Mouse (Mus musculus): Measurements from ENCODE around the gene St3gal2. TPM values are rescaled to one million over a fixed set of nuclear protein-coding genes. Genes with fewer than 3 reads are reported as not detected.

Gene St3gal2
- 1.3 TPM for polyA plus RNA-seq (2014; fragmentation: Illumina TruSeq; extraction: RNeasy Lipid Tissue Mini Kit (QIAGEN cat#74804); ENCODE audit: low replicate concordance)

DNA sequence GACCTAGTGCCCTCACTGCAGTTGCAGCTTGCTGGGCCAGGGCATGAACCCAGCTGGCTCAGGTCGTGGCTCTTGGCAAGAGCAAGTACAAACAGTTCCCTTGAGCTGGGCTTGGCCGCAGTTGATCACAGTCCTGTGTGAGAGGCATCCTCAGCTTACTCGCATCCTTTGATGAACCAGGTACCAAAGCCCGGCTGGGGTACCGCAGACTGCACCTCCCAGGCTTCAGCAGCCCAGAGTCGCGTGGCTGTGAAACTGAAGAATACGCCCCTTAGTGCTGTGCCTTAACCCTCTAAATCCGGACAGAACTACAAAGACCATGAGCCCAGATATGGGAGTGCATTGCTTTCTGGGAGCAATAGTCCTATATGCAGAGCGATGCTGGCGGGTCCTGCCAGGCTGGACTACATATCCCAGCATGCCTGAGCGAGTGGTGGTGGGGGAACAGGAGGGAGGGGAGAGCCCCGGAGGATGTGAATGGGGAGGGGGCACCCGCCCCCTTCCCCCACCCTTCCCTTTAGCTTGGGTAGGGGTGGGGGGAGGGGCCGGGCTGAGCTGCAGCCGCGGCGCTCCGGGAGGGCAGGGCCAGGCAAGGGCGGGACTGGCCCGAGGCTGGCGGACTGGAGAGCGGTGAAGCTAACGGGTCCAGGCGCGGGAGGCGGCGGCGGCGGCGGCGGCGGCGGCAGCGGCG is at the start of gene St3gal2:
Gene St3gal2, plus strand, starts transcription at position 582 of the 691 bp plus-strand sequence.

DNA sequence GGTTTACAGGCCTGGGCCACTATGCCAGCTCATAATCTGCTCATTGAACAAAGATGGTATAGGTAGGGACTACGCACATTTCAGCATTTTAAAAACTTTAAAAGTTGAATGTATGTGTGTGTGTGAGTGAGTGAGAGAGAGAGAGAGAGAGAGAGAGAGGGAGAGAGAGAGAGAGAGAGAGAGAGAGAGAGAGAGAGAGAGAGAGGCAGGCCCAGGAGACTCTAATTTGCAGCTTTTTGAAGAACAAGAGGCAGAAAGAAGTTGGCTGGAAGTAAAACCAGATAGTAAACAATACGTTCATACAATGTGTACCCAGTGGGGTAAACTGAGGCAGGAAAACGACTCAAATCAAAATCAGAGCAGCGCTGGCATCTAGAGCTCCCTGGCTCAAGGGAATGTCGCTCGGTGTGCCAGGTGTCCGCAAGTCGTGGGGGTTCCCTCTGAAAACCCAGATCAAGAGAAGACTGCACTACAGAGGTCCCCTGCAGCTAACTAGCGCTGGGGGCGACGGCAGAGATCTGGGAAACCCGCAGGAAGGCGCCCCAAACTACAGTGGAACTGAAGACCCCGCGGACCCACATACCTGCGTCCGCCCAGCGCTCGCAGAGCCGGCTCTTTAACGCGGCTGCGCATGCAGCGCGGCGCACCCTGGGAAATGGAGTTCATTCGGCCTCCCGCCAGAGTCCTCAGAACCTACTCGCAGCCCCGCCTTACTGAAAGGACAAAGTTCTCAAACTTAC is 17.7 kb upstream of the St3gal2 start, which contains the start of gene Fuk:
Gene Fuk, minus strand, starts transcription at position 650 of the 740 bp plus-strand sequence.

DNA sequence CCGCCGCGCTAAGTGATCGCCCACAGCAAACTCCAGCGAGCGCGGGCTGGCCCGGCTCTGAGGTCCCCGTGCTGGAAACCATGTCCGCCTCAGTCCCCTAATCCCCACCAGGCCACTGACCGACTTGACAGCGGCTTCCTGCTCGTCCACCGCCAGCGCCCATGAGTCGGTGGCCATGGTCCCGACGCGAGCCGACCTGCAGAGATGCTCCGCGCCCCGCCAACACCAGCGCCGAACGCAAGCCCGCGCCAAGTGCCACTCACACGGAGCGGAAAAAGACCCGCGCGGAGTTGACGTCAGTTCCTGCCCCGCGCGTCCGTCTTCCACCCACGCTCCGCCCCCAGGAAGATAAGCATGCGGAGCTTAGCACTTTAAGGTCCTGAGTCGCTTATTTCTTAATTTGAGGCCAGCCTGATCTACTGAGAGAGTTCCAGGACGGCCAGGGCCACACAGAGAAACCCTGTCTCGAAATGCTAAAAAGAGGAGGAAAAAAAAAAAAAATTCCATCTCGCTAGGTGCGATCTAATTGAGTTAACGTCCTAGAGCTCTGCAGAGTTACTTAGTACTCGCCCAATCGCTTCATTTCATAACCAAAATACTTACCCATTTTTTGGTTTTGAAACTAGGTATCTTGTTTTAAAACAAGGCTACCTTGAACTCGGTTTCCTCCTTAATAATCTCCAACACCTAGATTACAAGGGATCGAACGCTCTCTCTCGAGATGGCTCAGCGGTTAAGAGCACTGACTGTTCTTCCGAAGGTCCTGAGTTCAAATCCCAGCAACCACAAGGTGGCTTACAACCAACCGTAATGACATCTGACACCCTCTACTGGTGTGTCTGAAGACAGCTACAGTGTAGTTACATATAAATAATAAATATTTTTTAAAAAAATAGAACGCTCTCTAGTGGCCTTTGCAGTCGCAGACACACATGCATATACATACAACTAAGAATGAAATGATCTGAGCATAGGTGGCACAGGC is 78.1 kb downstream of the St3gal2 start, which contains the start of gene Ddx19a:
Gene Ddx19a, minus strand, starts transcription at position 254 of the 985 bp plus-strand sequence.

Other genes with a start within 250 kb of the St3gal2 start
- 0.71 TPM for gene Mtss1l, start 198.4 kb upstream of the St3gal2 start, polyA plus RNA-seq (2014; fragmentation: Illumina TruSeq; extraction: RNeasy Lipid Tissue Mini Kit (QIAGEN cat#74804); ENCODE audit: low replicate concordance)
- 0.30 TPM for gene Il34, start 114.0 kb upstream of the St3gal2 start, polyA plus RNA-seq (2014; fragmentation: Illumina TruSeq; extraction: RNeasy Lipid Tissue Mini Kit (QIAGEN cat#74804); ENCODE audit: low replicate concordance)
- gene Cog4, start 73.3 kb upstream of the St3gal2 start, polyA plus RNA-seq (2014; fragmentation: Illumina TruSeq; extraction: RNeasy Lipid Tissue Mini Kit (QIAGEN cat#74804); ENCODE audit: low replicate concordance) = 7.0 TPM
- gene Sf3b3, start 73.1 kb upstream of the St3gal2 start, polyA plus RNA-seq (2014; fragmentation: Illumina TruSeq; extraction: RNeasy Lipid Tissue Mini Kit (QIAGEN cat#74804); ENCODE audit: low replicate concordance) = 14.6 TPM
- gene Fuk, start 17.4 kb upstream of the St3gal2 start, polyA plus RNA-seq (2014; fragmentation: Illumina TruSeq; extraction: RNeasy Lipid Tissue Mini Kit (QIAGEN cat#74804); ENCODE audit: low replicate concordance) = 2.1 TPM
- 9.3 TPM for gene Ddx19a, start 77.9 kb downstream of the St3gal2 start, polyA plus RNA-seq (2014; fragmentation: Illumina TruSeq; extraction: RNeasy Lipid Tissue Mini Kit (QIAGEN cat#74804); ENCODE audit: low replicate concordance)
- 8.7 TPM for gene Ddx19b, start 111.8 kb downstream of the St3gal2 start, polyA plus RNA-seq (2014; fragmentation: Illumina TruSeq; extraction: RNeasy Lipid Tissue Mini Kit (QIAGEN cat#74804); ENCODE audit: low replicate concordance)
- 3.2 TPM for gene Aars, start 113.2 kb downstream of the St3gal2 start, polyA plus RNA-seq (2014; fragmentation: Illumina TruSeq; extraction: RNeasy Lipid Tissue Mini Kit (QIAGEN cat#74804); ENCODE audit: low replicate concordance)
- gene Exosc6, start 136.4 kb downstream of the St3gal2 start, polyA plus RNA-seq (2014; fragmentation: Illumina TruSeq; extraction: RNeasy Lipid Tissue Mini Kit (QIAGEN cat#74804); ENCODE audit: low replicate concordance) = 3.2 TPM
- not detected for gene Clec18a, start 172.5 kb downstream of the St3gal2 start, polyA plus RNA-seq (2014; fragmentation: Illumina TruSeq; extraction: RNeasy Lipid Tissue Mini Kit (QIAGEN cat#74804); ENCODE audit: low replicate concordance)
- gene Pdpr, start 174.7 kb downstream of the St3gal2 start, polyA plus RNA-seq (2014; fragmentation: Illumina TruSeq; extraction: RNeasy Lipid Tissue Mini Kit (QIAGEN cat#74804); ENCODE audit: low replicate concordance) = 13.8 TPM

All from small intestine, adult 10 weeks (tissue).